Mouse (Mus musculus) lung, adult 10 weeks (tissue): Measurements from ENCODE around the gene Crabp2. TPM values are rescaled to one million over a fixed set of nuclear protein-coding genes. Genes with fewer than 3 reads are reported as not detected.

Source experiments
- polyA plus RNA-seq: library from polyadenylated mRNA; stranded (reverse); fragments of 350-450 nt; fragmentation: Illumina TruSeq; extraction: RNeasy Lipid Tissue Mini Kit (QIAGEN cat#74804); gene quantifications from one replicate; pipeline ENCODE4 v1.2.3, GENCODE M21; 2014; ENCODE audit warnings: low read depth, low replicate concordance; ENCODE audit not compliant: insufficient read depth

Gene Crabp2
- not detected for polyA plus RNA-seq

DNA sequence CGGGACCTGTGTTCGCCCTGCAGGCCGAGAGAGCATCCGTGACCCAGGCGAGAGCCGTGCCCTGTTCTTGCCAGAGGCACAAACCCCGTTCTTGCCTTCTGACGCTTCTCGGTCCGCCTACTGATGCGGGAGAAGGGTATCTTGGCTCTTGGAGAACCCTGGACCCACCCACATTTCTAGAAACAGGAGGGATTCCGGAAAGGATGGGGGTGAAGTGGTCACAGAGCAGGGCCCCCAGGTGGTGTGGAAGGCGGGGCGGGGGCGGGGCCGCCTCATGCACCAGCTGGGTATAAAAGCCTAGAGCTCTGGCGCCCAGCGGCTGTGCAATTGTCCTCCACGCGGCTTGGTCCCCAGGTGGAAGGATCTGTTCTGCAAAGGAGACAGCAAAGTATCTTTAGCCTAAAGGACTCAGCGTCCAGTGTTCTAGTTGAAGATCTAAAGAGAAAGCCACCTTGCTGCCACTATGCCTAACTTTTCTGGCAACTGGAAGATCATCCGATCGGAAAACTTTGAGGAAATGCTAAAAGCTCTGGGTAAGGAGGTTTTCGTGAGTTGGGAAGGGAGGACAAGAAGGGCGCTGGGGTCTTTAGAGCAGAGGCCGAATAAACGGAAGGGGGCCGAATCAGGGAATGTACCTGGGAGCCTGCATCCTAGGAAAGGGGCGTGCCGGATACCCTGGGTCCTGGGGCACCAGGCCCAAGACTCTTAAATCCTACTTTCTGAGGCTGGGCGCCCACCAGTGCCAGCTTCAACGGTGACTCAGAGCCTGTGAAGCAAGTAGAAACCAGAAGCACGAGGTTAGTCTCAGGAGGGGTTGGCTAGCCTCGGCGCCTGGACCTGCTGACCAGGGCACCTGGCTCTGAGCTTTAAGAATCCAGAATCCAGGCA lies at the start of gene Crabp2:
Gene Crabp2 (plus strand): TSS at position 289 of the 888 bp plus-strand sequence.

DNA sequence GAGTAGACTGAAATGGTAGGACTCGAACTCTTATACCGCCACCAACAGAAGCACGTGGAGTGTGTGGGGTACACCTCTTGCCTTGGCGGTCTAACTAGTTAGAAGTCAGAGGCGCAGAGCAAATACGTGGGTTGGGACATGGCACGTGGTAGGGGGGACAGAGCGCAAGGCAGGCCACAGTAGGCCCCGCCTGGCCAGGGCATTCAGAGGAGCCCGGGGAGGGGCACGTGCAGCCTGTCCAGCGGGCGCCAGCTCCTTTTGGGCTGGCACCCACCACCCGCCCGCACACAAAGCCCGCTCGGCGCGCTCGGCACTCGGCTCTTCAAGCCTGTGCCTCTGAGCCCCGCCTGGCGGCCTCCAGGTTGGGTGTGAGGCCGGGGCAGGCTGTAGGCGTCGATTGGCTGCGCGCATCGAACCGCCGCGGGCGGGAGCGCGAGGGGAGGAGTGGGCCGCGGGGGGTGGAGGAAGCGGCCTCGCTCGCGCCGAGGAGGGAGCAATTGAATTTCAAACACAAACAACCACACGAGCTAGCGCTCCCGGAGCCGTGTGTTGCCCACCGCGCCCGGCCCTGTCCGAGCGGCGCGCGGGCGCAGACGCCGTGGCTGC lies 42.5 kb upstream of the Crabp2 start, which contains the start of gene Hdgf:
Gene Hdgf (plus strand): TSS at position 442 of the 606 bp plus-strand sequence.

DNA sequence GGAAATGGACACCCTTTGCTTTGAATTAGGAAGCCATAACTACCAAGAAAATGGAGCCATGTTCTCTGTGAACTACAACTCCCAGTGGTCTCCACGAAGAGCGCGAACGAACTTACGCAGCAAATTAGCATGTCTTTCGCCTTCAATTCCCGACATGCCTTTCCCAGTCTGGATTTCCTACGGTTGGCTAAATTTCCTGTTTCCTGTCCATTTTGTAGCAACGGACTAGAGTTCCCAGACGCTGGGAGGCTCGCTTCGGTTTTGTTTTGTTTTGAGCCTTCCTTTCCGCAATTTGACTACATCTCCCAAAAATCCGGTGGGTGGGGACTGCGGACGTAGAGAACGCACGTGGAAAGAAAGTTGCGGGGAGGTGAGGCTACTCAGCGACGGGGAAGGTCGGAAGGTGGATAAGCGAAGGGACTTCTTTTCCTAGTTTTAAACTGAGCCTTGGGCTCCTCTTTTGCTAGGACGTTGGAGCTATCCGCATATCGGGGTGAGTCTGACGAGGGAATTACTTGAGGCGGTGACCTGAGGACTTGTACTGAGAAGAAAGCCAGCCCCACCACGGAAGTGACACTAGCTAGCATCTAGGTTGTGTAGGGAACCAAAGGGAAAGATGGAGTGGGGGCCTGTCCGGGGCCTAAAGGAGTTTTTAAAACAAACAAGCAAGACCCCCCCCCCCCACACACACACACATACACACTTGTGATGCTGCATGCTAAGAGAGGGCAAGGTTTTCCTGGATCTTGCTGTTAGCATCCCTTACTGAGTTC lies 28.9 kb upstream of the Crabp2 start, which contains the start of gene Mrpl24:
Gene Mrpl24 (plus strand): TSS at position 171 of the 773 bp plus-strand sequence.

DNA sequence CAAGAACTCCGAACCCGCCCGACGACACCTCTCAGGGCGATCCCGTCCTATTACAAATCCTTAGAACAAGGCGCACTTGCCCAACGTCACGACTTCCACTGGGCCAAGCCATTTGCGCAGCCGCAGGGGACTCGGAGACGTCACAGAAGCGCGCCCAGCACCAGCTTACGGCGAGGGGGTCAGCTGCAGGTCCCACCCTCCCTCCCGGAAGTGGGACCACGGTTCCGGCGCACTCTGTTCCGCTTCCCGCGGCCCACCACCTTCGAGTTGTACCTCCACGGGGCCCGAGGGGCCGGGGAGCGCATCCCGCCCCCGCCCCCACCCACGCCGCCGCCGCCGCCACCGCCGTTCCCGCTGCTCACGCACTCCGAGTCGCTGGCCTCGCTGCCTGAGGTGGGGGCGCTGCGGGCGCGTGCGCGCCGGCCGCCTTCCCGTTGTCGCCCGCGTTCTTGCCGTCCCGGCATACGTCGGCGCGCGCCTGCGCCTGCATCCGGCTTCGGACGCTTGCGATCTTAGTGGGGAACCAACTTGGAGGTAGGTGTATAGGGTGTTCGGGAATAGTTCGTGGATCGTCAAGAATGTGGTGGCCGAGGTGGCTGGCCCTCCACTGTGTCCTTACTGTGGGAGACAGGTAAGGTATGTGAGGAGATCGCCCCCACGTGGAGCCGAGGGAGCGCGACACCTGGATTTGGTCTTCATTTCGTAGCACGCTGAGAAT lies 18.2 kb upstream of the Crabp2 start, which contains the start of the genes Isg20l2 and Rrnad1:
Gene Isg20l2 (plus strand): TSS at position 237 of the 718 bp plus-strand sequence.
Gene Rrnad1 (minus strand): TSS at position 640 of the 718 bp plus-strand sequence.

GRCm38 (mm10) chr3:87970939-87971488 lies 22.5 kb downstream of the Crabp2 start, which contains the start of gene Nes:
Gene Nes (plus strand): TSS chr3:87971078.

GRCm38 (mm10) chr3:88000181-88000580 lies 51.7 kb downstream of the Crabp2 start, which contains the start of gene Bcan:
Gene Bcan (minus strand): TSS chr3:88000230.

Other genes starting within 250 kb of the Crabp2 start
- gene Lrrc71, start 200.0 kb upstream of the Crabp2 start, polyA plus RNA-seq: 5.1 TPM
- 0.51 TPM for gene Ntrk1, start 153.5 kb upstream of the Crabp2 start, polyA plus RNA-seq
- not detected for gene Insrr, start 151.7 kb upstream of the Crabp2 start, polyA plus RNA-seq
- 18.4 TPM for gene Pear1, start 124.4 kb upstream of the Crabp2 start, polyA plus RNA-seq
- 1.9 TPM for gene Sh2d2a, start 101.9 kb upstream of the Crabp2 start, polyA plus RNA-seq
- gene Prcc, start 63.1 kb upstream of the Crabp2 start, polyA plus RNA-seq: 23.4 TPM
- gene Hdgf, start 42.3 kb upstream of the Crabp2 start, polyA plus RNA-seq: 89.3 TPM
- gene Mrpl24, start 29.2 kb upstream of the Crabp2 start, polyA plus RNA-seq: 108 TPM
- gene Isg20l2, start 18.4 kb upstream of the Crabp2 start, polyA plus RNA-seq: 12.4 TPM
- 10.1 TPM for gene Rrnad1, start 17.9 kb upstream of the Crabp2 start, polyA plus RNA-seq
- gene Nes, start 22.4 kb downstream of the Crabp2 start, polyA plus RNA-seq: 28.8 TPM
- 1.6 TPM for gene Bcan, start 51.6 kb downstream of the Crabp2 start, polyA plus RNA-seq
- not detected for gene Hapln2, start 78.9 kb downstream of the Crabp2 start, polyA plus RNA-seq
- gene Gpatch4, start 94.4 kb downstream of the Crabp2 start, polyA plus RNA-seq: 14.7 TPM
- gene Naxe, start 109.8 kb downstream of the Crabp2 start, polyA plus RNA-seq: 129 TPM
- not detected for gene Ttc24, start 129.6 kb downstream of the Crabp2 start, polyA plus RNA-seq
- gene Iqgap3, start 133.3 kb downstream of the Crabp2 start, polyA plus RNA-seq: 0.18 TPM
- gene Mef2d, start 193.7 kb downstream of the Crabp2 start, polyA plus RNA-seq: 18.9 TPM